Mouse (Mus musculus) stomach, postnatal 0 days (tissue): ENCODE measurements at regions not wholly inside any gene's neighbourhood (a gene's known extent, or its start where the extent isn't known, plus 50 kb on each side); places are given as distances from the start of the nearest gene placed in this dataset.

Source experiments
- ATAC-seq: fragments of 200-750 bp; cut with Nextera tagmentation; 2 replicates; pipeline ENCODE4 v1.8.0; 2017; ENCODE audit not compliant: low FRiP score, low TSS enrichment
- DNase-seq: peaks from one replicate; pipeline ENCODE4 v3.0.0-alpha.2; 2016; ENCODE audit warnings: low spot score
- H3K27ac ChIP-seq: fragments of 300-500 bp; sonication (generic); replicated peaks from 2 replicates; pipeline ENCODE4 v1.5.1; 2014; ENCODE audit warnings: mild to moderate bottlenecking, control low read depth
- H3K27me3 ChIP-seq: fragments of 300-500 bp; sonication (generic); 2 replicates; pipeline ENCODE4 v1.6.1; 2014; ENCODE audit warnings: low read length; ENCODE audit not compliant: control insufficient read depth, insufficient read depth
- H3K36me3 ChIP-seq: fragments of 300-500 bp; sonication (generic); 2 replicates; pipeline ENCODE4 v1.6.1; 2014; ENCODE audit warnings: low read length, mixed read lengths; ENCODE audit not compliant: control insufficient read depth, insufficient read depth
- H3K4me1 ChIP-seq: fragments of 300-500 bp; sonication (generic); replicated peaks from 2 replicates; pipeline ENCODE4 v1.6.1; 2014; ENCODE audit warnings: antibody characterized with exemption; ENCODE audit not compliant: control insufficient read depth, insufficient read depth
- H3K4me2 ChIP-seq: fragments of 300-500 bp; sonication (generic); replicated peaks from 2 replicates; pipeline ENCODE4 v1.6.1; 2014; ENCODE audit warnings: low read depth, mild to moderate bottlenecking, control low read depth, moderate library complexity
- H3K4me3 ChIP-seq: fragments of 300-500 bp; sonication (generic); 2 replicates; pipeline ENCODE4 v1.5.1; 2014; ENCODE audit warnings: low read depth, low read length, control low read depth
- H3K9ac ChIP-seq: fragments of 300-500 bp; sonication (generic); 2 replicates; pipeline ENCODE4 v1.6.1; 2014; ENCODE audit warnings: mild to moderate bottlenecking, low read length, control low read depth, mixed read lengths
- H3K9me3 ChIP-seq: fragments of 300-500 bp; sonication (generic); 2 replicates; pipeline ENCODE4 v1.6.1; 2016; ENCODE audit warnings: low read length; ENCODE audit not compliant: control insufficient read depth
- CTCF ChIP-seq: IDR thresholded peaks from 2 replicates; pipeline ENCODE4 v1.5.1; 2016; ENCODE audit warnings: antibody characterized with exemption, low read depth, mild to moderate bottlenecking, moderate library complexity
- EP300 ChIP-seq: optimal IDR thresholded peaks from 2 replicates; pipeline ENCODE3; 2016; ENCODE audit warnings: antibody characterized with exemption
- WGBS: fragments of 180-500 bp; shearing (Covaris S2); extraction: QIAGEN DNeasy Blood & Tissue Kit; methylation state at CpG from one replicate; pipeline ENCODE4 v1.1.7; 2014; 5-methylcytosine and 5-hydroxymethylcytosine counted together

- H3K27me3 ChIP-seq = no peaks in the 10 kb centered on the region
- H3K4me1 ChIP-seq = no peaks in the 10 kb centered on the region
- TF ChIP-seq EP300 = no peak
- TF ChIP-seq CTCF = no peak
- no peaks in the 10 kb centered on the region for H3K36me3 ChIP-seq
- 75% methylated on average over 4 of the region's 4 CpGs for WGBS
- no peak overlapping the region for H3K27ac ChIP-seq
- H3K9me3 ChIP-seq = no peaks in the 10 kb centered on the region
- ATAC-seq = no peak
- H3K9ac ChIP-seq = no peak overlapping the region
- no peak overlapping the region for H3K4me2 ChIP-seq
- H3K4me3 ChIP-seq = no peak overlapping the region
- no peak for DNase-seq
These were observed 105.1 kb downstream of the Bcl2l11 start for GRCm38 (mm10) chr2:128230921-128231320.

DNA sequence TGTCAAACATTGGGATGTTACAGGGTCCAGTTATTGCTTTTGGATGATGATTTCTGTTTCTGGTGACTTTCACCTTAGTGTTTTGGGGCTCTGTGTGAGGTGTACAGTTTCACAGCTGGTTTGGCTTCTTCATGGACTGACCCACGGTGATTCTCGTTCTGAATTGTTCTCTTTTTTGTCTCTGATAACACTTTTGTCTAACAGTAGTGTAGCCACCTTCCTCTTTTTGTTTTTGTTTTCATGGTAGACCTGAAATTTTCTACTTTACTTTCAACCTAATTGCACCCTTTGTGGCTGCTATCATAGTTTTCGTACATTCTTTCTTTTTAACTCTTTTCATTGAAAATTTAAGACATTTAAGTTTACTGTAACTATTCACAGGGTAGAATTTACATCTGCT is 105.5 kb downstream of the Bcl2l11 start:
- DNase-seq (no peak), ATAC-seq (no peak)
- no peaks in the 10 kb centered on the region for H3K9me3 ChIP-seq
- no peak overlapping the region for H3K4me3 ChIP-seq
- no peaks in the 10 kb centered on the region for H3K27me3 ChIP-seq
- H3K4me2 ChIP-seq = no peak overlapping the region
- 83% methylated on average over 3 of the region's 3 CpGs for WGBS
- H3K4me1 ChIP-seq = no peaks in the 10 kb centered on the region
- no peak for TF ChIP-seq CTCF
- TF ChIP-seq EP300 = no peak
- no peaks in the 10 kb centered on the region for H3K36me3 ChIP-seq
- H3K27ac ChIP-seq = no peak overlapping the region
- no peak overlapping the region for H3K9ac ChIP-seq

GRCm38 (mm10) chr2:128232027-128232426 is 106.2 kb downstream of the Bcl2l11 start:
- no peak overlapping the region for H3K4me2 ChIP-seq
- ATAC-seq (no peak), DNase-seq (no peak)
- no peaks in the 10 kb centered on the region for H3K4me1 ChIP-seq
- no peak overlapping the region for H3K27ac ChIP-seq
- H3K9ac ChIP-seq = no peak overlapping the region
- H3K9me3 ChIP-seq = no peaks in the 10 kb centered on the region
- H3K4me3 ChIP-seq = no peak overlapping the region
- no peaks in the 10 kb centered on the region for H3K27me3 ChIP-seq
- no peaks in the 10 kb centered on the region for H3K36me3 ChIP-seq
- 79% methylated on average over 3 of the region's 3 CpGs for WGBS
- no peak for TF ChIP-seq EP300
- no peak for TF ChIP-seq CTCF

DNA sequence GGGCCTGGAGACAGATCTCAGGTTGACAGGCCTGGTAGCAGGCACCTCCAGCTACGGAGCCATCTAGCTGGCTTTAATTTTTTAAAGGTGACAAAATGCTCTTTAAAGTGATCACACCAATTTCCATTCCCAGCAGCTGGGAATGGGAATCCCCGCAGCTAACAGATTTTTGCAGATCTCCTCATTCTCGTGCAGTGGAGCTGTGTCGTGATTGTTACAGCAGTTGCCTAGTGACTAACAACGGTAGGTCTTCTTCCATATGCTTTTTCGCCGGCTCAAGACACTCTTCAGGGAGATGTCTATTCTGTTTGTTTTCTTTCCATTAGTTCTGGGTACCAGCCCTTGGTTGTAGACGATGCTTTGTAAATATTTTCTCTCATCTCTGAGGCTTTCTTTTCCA is 109.3 kb downstream of the Bcl2l11 start:
- TF ChIP-seq CTCF = no peak
- no peak for TF ChIP-seq EP300
- Histone ChIP-seq H3K9ac (no peak overlapping the region), H3K4me1 (no peaks in the 10 kb centered on the region), H3K9me3 (no peaks in the 10 kb centered on the region), H3K4me3 (no peak overlapping the region), H3K36me3 (no peaks in the 10 kb centered on the region), H3K4me2 (no peak overlapping the region), H3K27me3 (no peaks in the 10 kb centered on the region), H3K27ac (no peak overlapping the region)
- DNase-seq (no peak), ATAC-seq (no peak)
- WGBS = 72% methylated on average over 8 of the region's 8 CpGs

DNA sequence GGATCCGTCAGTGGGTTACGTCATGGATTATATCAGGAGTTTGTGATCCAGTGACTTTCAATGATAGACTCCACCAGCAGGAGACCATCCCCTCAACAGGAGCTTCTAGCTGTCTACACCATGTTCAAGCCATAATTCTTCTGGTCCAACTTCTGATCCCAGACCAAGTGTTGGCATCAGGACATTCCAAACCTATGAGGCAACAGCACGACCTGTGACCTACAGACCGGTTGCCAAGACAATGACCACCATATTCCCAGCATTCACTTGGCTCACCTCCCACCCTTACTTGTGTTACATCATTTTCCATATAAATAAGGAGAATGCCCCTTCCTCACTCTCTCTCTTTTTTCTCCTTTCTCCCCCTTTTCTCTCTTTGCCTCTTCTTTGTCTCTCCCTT is 113.6 kb downstream of the Bcl2l11 start:
- WGBS = 93% methylated on average over 4 of the region's 4 CpGs
- Histone ChIP-seq H3K4me1 (peaks cover 3% of the 10 kb centered on the region), H3K4me2 (no peak overlapping the region), H3K9ac (no peak overlapping the region), H3K27me3 (no peaks in the 10 kb centered on the region), H3K27ac (no peak overlapping the region), H3K9me3 (no peaks in the 10 kb centered on the region), H3K4me3 (no peak overlapping the region), H3K36me3 (no peaks in the 10 kb centered on the region)
- no peak for DNase-seq
- no peak for ATAC-seq
- no peak for TF ChIP-seq CTCF

- H3K27ac ChIP-seq = peak overlapping the region; percentile 49
- no peaks in the 10 kb centered on the region for H3K36me3 ChIP-seq
- TF ChIP-seq EP300 (no peak), CTCF (no peak)
- no peak overlapping the region for H3K9ac ChIP-seq
- H3K9me3 ChIP-seq = no peaks in the 10 kb centered on the region
- H3K4me1 ChIP-seq = peaks cover 3% of the 10 kb centered on the region
- 0 out of 2 replicates have a peak overlapping the region, but pooled peaks have one; percentile 0 for H3K4me2 ChIP-seq
- H3K27me3 ChIP-seq = no peaks in the 10 kb centered on the region
- ATAC-seq (peak; percentile 64), DNase-seq (no peak)
- no peak overlapping the region for H3K4me3 ChIP-seq
- 48% methylated on average over 4 of the region's 4 CpGs for WGBS
These were observed 114.2 kb downstream of the Bcl2l11 start for GRCm38 (mm10) chr2:128240054-128240453.
